Mouse (Mus musculus) heart, embryonic 16.5 days (tissue): ENCODE measurements around the gene Fam71f1. TPM values are rescaled to one million over a fixed set of nuclear protein-coding genes. Genes with fewer than 3 reads are reported as not detected.
A peak's percentile ranks its signal among the peaks of the same experiment; 100 is the strongest.

Experiments
- ATAC-seq: fragments of 200-750 bp; cut with Nextera tagmentation; replicated peaks from 2 replicates; pipeline ENCODE4 v1.8.0; 2017; ENCODE audit warnings: moderate number of reproducible peaks; ENCODE audit not compliant: insufficient read depth, low FRiP score; ENCODE audit errors: extremely low read depth
- H3K27ac ChIP-seq: fragments of 300-500 bp; sonication (generic); 2 replicates; pipeline ENCODE4 v1.5.1; 2014; ENCODE audit warnings: mild to moderate bottlenecking, low read length, control low read depth, moderate library complexity
- H3K27me3 ChIP-seq: fragments of 300-500 bp; sonication (generic); 2 replicates; pipeline ENCODE4 v1.6.1; 2014; ENCODE audit warnings: low read length, mixed read lengths; ENCODE audit not compliant: control insufficient read depth, insufficient read depth
- H3K36me3 ChIP-seq: fragments of 300-500 bp; sonication (generic); 2 replicates; pipeline ENCODE4 v1.6.1; 2014; ENCODE audit not compliant: control insufficient read depth, insufficient read depth
- H3K4me1 ChIP-seq: fragments of 300-500 bp; sonication (generic); 2 replicates; pipeline ENCODE4 v1.6.1; 2014; ENCODE audit warnings: low read length, mixed read lengths; ENCODE audit not compliant: control insufficient read depth, insufficient read depth
- H3K4me2 ChIP-seq: fragments of 300-500 bp; sonication (generic); 2 replicates; pipeline ENCODE4 v1.6.1; 2014; ENCODE audit warnings: low read depth, mild to moderate bottlenecking, control low read depth, low read length
- H3K4me3 ChIP-seq: fragments of 300-500 bp; sonication (generic); 2 replicates; pipeline ENCODE4 v1.5.1; 2014; ENCODE audit warnings: mild to moderate bottlenecking, control low read depth, low read length
- H3K9ac ChIP-seq: fragments of 300-500 bp; sonication (generic); 2 replicates; pipeline ENCODE4 v1.6.1; 2014; ENCODE audit warnings: low read length, control low read depth
- H3K9me3 ChIP-seq: fragments of 300-500 bp; sonication (generic); replicated peaks from 2 replicates; pipeline ENCODE4 v1.6.1; 2016; ENCODE audit warnings: low read length; ENCODE audit not compliant: control insufficient read depth
- WGBS: fragments of 180-500 bp; shearing (Covaris S2); extraction: QIAGEN DNeasy Blood & Tissue Kit; methylation state at CpG from one replicate; pipeline ENCODE4 v1.1.7; 2014; 5-methylcytosine and 5-hydroxymethylcytosine counted together
- polyA plus RNA-seq: library from polyadenylated mRNA; unstranded; fragments of >200 nt; fragmentation: Nextera tagmentation; extraction: Ambion mirVana; gene quantifications from 2 replicates; pipeline ENCODE4 v1.2.1, GENCODE M21; 2015

The Fam71f1 gene
- not detected in 2 replicates for polyA plus RNA-seq

- no peak within 1 kb of the TSS for H3K4me2 ChIP-seq
- no peaks in the 10 kb centered on the region for H3K27me3 ChIP-seq
- H3K9me3 ChIP-seq: no peaks in the 10 kb centered on the region
- H3K4me3 ChIP-seq: no peak within 1 kb of the TSS
- WGBS: 43% methylated on average over 5 of the region's 5 CpGs
- ATAC-seq: peak; percentile 85
- peak within 1 kb of the TSS; percentile 61 for H3K27ac ChIP-seq
- no peak within 1 kb of the TSS for H3K9ac ChIP-seq
- H3K36me3 ChIP-seq: no peaks in the 10 kb centered on the region
- H3K4me1 ChIP-seq: no peaks in the 10 kb centered on the region
Observed at GRCm38 (mm10) chr6:29318879-29319278, at the start of gene Fam71f1. Gene Fam71f1 (plus strand): TSS chr6:29319140.

- Histone ChIP-seq H3K9me3 (no peaks in the 10 kb centered on the region), H3K4me3 (peak overlapping the region; percentile 28), H3K27ac (0 out of 2 replicates have a peak overlapping the region, but pooled peaks have one; percentile 33), H3K36me3 (peaks cover 5% of the 10 kb centered on the region), H3K9ac (peak overlapping the region; percentile 62), H3K27me3 (no peaks in the 10 kb centered on the region), H3K4me1 (peaks cover 10% of the 10 kb centered on the region), H3K4me2 (peak overlapping the region; percentile 63)
- 3% methylated on average over 8 of the region's 8 CpGs for WGBS
- no peak for ATAC-seq
Observed at GRCm38 (mm10) chr6:29270961-29271360, 48.0 kb upstream of the Fam71f1 start.

GRCm38 (mm10) chr6:29272312-29273072 lies 46.4 kb upstream of the Fam71f1 start, which contains the start of gene Hilpda:
Gene Hilpda (plus strand): TSS chr6:29272488.
- H3K27ac ChIP-seq: peak within 1 kb of the TSS; percentile 90
- WGBS: under 1% methylated on average over 45 of the region's 46 CpGs
- H3K9ac ChIP-seq: peak within 1 kb of the TSS; percentile 84
- H3K9me3 ChIP-seq: no peaks in the 10 kb centered on the region
- peaks cover 5% of the 10 kb centered on the region for H3K36me3 ChIP-seq
- peaks cover 10% of the 10 kb centered on the region for H3K4me1 ChIP-seq
- peak within 1 kb of the TSS; percentile 75 for H3K4me3 ChIP-seq
- no peaks in the 10 kb centered on the region for H3K27me3 ChIP-seq
- peak; percentile 96 for ATAC-seq
- H3K4me2 ChIP-seq: peak within 1 kb of the TSS; percentile 82

- no peak for ATAC-seq
- Histone ChIP-seq H3K27me3 (no peaks in the 10 kb centered on the region), H3K4me2 (no peak overlapping the region), H3K27ac (no peak overlapping the region), H3K4me1 (0 out of 2 replicates have a peak, but pooled peaks cover 2% of the 10 kb centered on the region), H3K9me3 (no peaks in the 10 kb centered on the region), H3K9ac (no peak overlapping the region), H3K36me3 (peaks cover 5% of the 10 kb centered on the region), H3K4me3 (no peak overlapping the region)
- WGBS: 91% methylated on average over 5 of the region's 5 CpGs
Observed at GRCm38 (mm10) chr6:29276746-29277145, 42.2 kb upstream of the Fam71f1 start.

GRCm38 (mm10) chr6:29278513-29279267 lies 40.2 kb upstream of the Fam71f1 start:
- H3K9ac ChIP-seq: no peak overlapping the region
- H3K4me3 ChIP-seq: no peak overlapping the region
- peak overlapping the region; percentile 82 for H3K27ac ChIP-seq
- H3K4me2 ChIP-seq: peak overlapping the region; percentile 0; the same call in 1 of the 2 replicates
- peaks cover 5% of the 10 kb centered on the region for H3K36me3 ChIP-seq
- H3K4me1 ChIP-seq: 0 out of 2 replicates have a peak, but pooled peaks cover 2% of the 10 kb centered on the region
- 14% methylated on average over 8 of the region's 8 CpGs for WGBS
- H3K9me3 ChIP-seq: no peaks in the 10 kb centered on the region
- peak; percentile 87 for ATAC-seq
- no peaks in the 10 kb centered on the region for H3K27me3 ChIP-seq

GRCm38 (mm10) chr6:29279293-29279692 lies 39.6 kb upstream of the Fam71f1 start, which contains the start of gene Fam71f2:
Gene Fam71f2 (plus strand): TSS chr6:29279593.
- Histone ChIP-seq H3K4me3 (no peak within 1 kb of the TSS), H3K36me3 (peaks cover 5% of the 10 kb centered on the region), H3K9me3 (no peaks in the 10 kb centered on the region), H3K4me2 (peak within 1 kb of the TSS; percentile 0; the same call in 1 of the 2 replicates), H3K4me1 (0 out of 2 replicates have a peak, but pooled peaks cover 2% of the 10 kb centered on the region), H3K27me3 (no peaks in the 10 kb centered on the region), H3K27ac (peak within 1 kb of the TSS; percentile 82), H3K9ac (no peak within 1 kb of the TSS)
- 80% methylated on average over 8 of the region's 8 CpGs for WGBS
- no peak for ATAC-seq

GRCm38 (mm10) chr6:29280671-29281070 lies 38.3 kb upstream of the Fam71f1 start:
- Histone ChIP-seq H3K36me3 (no peaks in the 10 kb centered on the region), H3K27me3 (no peaks in the 10 kb centered on the region), H3K27ac (no peak overlapping the region), H3K9ac (no peak overlapping the region), H3K4me1 (0 out of 2 replicates have a peak, but pooled peaks cover 2% of the 10 kb centered on the region), H3K4me2 (no peak overlapping the region), H3K4me3 (no peak overlapping the region), H3K9me3 (no peaks in the 10 kb centered on the region)
- WGBS: 64% methylated on average over 7 of the region's 7 CpGs
- ATAC-seq: no peak

- Histone ChIP-seq H3K4me3 (no peak overlapping the region), H3K4me1 (no peaks in the 10 kb centered on the region), H3K27me3 (no peaks in the 10 kb centered on the region), H3K27ac (no peak overlapping the region), H3K4me2 (no peak overlapping the region), H3K9ac (no peak overlapping the region), H3K36me3 (no peaks in the 10 kb centered on the region), H3K9me3 (no peaks in the 10 kb centered on the region)
- ATAC-seq: no peak
- 71% methylated on average over 7 of the region's 7 CpGs for WGBS
Observed at GRCm38 (mm10) chr6:29286870-29287269, 32.1 kb upstream of the Fam71f1 start.
